Mouse (Mus musculus): ENCODE measurements around the gene Mindy4. TPM values are rescaled to one million over a fixed set of nuclear protein-coding genes. Genes with fewer than 3 reads are reported as not detected.

Mindy4 gene
- not detected for total RNA-seq (2023)

GRCm38 (mm10) chr6:55202913-55203910 is at the start of gene Mindy4:
Gene Mindy4 (plus strand): TSS chr6:55203383.

GRCm38 (mm10) chr6:55174741-55175181 is 28.4 kb upstream of the Mindy4 start, which contains the start of gene Inmt:
Gene Inmt (minus strand): TSS chr6:55175043.

DNA sequence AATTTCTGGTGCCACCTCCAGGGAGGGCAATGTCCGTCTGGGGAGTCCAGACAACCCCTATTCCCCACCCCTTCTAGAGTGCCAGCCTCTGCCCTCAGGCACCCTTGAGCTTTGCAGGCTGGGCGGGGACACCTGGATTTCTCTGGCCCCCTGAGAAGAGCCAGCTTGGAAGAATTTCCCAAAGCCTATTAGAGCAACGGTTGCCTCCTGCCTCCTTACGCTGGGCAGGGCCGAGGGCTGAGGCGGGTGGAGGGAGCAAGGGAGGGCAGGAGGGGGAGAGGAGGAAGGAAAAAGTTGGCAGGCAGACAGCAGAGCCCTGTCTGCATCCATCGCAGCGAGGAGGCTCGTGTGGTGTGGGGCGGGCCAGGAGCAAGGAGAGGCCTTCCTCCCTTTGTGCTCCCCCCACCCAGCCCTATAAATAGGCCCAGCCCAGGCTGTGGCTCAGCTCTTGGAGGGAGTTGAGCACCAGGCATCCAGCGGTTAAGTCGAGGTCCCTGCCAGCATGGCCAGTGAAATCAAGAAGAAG is 132.9 kb downstream of the Mindy4 start, which contains the start of gene Aqp1:
Gene Aqp1, plus strand, starts transcription at position 444 of the 526 bp plus-strand sequence.

Other genes starting within 250 kb of the Mindy4 start
- 10 to 100 TPM; 19.2 to 27.1 TPM for gene Nod1, start 230.8 kb upstream of the Mindy4 start, total RNA-seq (2023)
- 10 to 100 TPM; 33.1 to 34.5 TPM for gene Ggct, start 210.4 kb upstream of the Mindy4 start, total RNA-seq (2023)
- gene Gars, start 165.4 kb upstream of the Mindy4 start, total RNA-seq (2023) = 10 to 100 TPM; 61.0 to 61.2 TPM
- not detected for gene Crhr2, start 70.4 kb upstream of the Mindy4 start, total RNA-seq (2023)
- not detected for gene Inmt, start 28.3 kb upstream of the Mindy4 start, total RNA-seq (2023)
- under 1 TPM; 0.26 to 0.89 TPM for gene Aqp1, start 133.0 kb downstream of the Mindy4 start, total RNA-seq (2023)
- gene Ghrhr, start 172.9 kb downstream of the Mindy4 start, total RNA-seq (2023) = not detected
- gene Adcyap1r1, start 248.6 kb downstream of the Mindy4 start, total RNA-seq (2023) = not detected

Data from B cell, adult 67 days (primary cell).